Mouse (Mus musculus): ENCODE data around the gene Pex5l. TPM values are rescaled to one million over a fixed set of nuclear protein-coding genes. Genes with fewer than 3 reads are reported as not detected.

Pex5l gene
- polyA plus RNA-seq, 1 experiment from 2014 or later: not detected

DNA sequence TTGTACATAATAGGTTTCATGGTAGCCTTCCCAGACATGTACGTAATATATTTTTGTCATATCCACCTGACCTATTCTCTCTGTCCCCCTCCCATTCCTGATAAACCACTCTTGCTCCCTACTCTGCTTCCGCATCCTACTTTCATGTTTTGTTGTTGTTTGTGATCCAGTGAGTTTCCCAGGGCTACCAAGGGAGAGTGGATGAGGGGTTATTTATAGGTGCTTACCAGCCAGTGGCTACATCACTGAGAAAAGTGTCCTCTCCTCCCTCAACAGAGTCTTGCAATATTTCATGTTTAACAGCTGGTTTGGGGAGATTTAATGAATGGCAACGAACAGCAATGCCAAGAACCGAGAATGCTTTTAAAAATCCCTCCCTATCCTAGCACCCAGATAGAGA, 82.0 kb downstream of the Pex5l start:
- Histone ChIP-seq H3K4me1 (ENCODE audit: insufficient read depth) (no peaks in the 10 kb centered on the region), H3K4me2 (ENCODE audit: low read depth, low read length) (no peak overlapping the region), H3K36me3 (replicated peaks; ENCODE audit: insufficient read depth, low read length) (no peaks in the 10 kb centered on the region), H3K27me3 (ENCODE audit: insufficient read depth, low read length) (no peaks in the 10 kb centered on the region), H3K27ac (ENCODE audit: low read depth) (no peak overlapping the region), H3K9me3 (ENCODE audit: low read length) (no peaks in the 10 kb centered on the region), H3K9ac (replicated peaks) (no peak overlapping the region), H3K4me3 (ENCODE audit: low read depth, low read length) (no peak overlapping the region)
- ATAC-seq: no peak
- 76% methylated on average over 4 of the region's 4 CpGs for WGBS (ENCODE audit: insufficient replicate concordance)
- TF ChIP-seq EP300 (IDR thresholded peaks at IDR 0.05; ENCODE audit: low read depth) (no peak), CTCF (IDR thresholded peaks at IDR 0.05; ENCODE audit: low read depth) (no peak)
- DNase-seq: no peak

DNA sequence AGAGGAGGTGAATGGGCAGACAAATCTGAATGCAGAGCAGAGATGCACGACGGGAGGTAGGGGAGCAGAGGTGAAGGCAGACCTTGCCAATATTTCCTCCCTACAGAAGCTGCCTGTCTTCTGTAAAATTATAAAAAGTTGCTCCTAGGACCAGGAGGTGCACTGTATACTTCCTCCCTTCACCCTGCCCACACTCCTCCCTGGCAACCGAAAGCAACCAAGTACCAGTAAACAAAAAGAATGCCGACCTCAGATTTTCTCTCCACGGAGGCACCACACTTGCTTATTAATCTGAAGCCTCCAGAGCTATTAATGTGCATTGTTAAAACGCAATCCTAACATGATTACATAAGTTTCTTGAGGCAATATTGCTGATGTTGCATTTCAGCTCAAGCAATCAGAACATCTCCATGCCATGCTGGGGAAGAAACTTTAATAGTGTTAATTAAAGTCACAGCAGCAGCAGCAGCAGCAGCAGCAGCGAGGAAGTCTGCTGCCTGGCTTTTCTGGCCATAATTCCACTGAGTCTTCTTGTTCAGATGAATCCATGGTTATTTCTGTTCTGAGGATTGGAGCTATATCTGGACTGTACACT, 82.6 kb downstream of the Pex5l start:
- no peak overlapping the region for H3K4me2 ChIP-seq (ENCODE audit: low read depth, low read length)
- no peak overlapping the region for H3K4me3 ChIP-seq (ENCODE audit: low read depth, low read length)
- H3K9ac ChIP-seq (replicated peaks): no peak overlapping the region
- H3K27me3 ChIP-seq (ENCODE audit: insufficient read depth, low read length): no peaks in the 10 kb centered on the region
- DNase-seq: no peak
- no peaks in the 10 kb centered on the region for H3K9me3 ChIP-seq (ENCODE audit: low read length)
- no peaks in the 10 kb centered on the region for H3K4me1 ChIP-seq (ENCODE audit: insufficient read depth)
- H3K36me3 ChIP-seq (replicated peaks; ENCODE audit: insufficient read depth, low read length): no peaks in the 10 kb centered on the region
- 52% methylated on average over 7 of the region's 7 CpGs for WGBS (ENCODE audit: insufficient replicate concordance)
- TF ChIP-seq EP300 (IDR thresholded peaks at IDR 0.05; ENCODE audit: low read depth) (no peak), CTCF (IDR thresholded peaks at IDR 0.05; ENCODE audit: low read depth) (no peak)
- H3K27ac ChIP-seq (ENCODE audit: low read depth): no peak overlapping the region
- ATAC-seq: no peak

DNA sequence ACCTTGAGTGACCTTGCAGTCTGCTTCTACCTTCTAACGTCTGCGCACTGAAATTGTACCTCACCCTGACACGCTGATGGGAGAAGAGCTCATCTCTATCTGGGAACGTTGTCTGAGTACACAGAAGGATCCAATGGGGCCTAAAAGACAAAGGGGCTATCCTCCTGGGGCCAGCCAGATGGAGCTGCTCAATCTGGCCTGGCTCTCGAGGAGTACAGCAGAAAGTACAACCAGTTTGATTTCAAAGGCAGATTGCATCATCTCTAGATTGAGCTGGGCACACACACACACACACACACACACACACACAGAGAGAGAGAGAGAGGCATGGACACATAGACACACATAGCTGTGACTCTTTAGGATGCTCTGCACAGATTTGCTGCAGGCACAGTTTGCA, 94.7 kb downstream of the Pex5l start:
- no peak overlapping the region for H3K9ac ChIP-seq (replicated peaks)
- 67% methylated on average over 5 of the region's 5 CpGs for WGBS (ENCODE audit: insufficient replicate concordance)

DNA sequence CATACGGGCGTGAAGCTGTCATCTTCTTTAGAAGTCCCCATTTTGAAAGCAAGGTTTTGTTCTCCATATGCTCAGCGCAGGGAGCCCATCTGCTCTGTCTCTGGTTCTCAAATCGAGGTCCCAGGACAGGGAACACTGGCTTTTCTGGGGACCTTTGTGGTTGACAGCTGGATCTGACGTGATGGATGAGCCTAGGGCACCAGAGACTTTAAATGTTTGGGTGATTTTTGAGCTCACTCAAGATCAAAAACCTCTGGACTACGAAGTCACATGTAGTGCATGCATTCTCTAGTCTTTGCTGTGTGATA, 98.3 kb downstream of the Pex5l start:
- DNase-seq (no peak), ATAC-seq (no peak)
- TF ChIP-seq EP300 (IDR thresholded peaks at IDR 0.05; ENCODE audit: low read depth) (no peak), CTCF (IDR thresholded peaks at IDR 0.05; ENCODE audit: low read depth) (no peak)
- Histone ChIP-seq H3K27me3 (ENCODE audit: insufficient read depth, low read length) (no peaks in the 10 kb centered on the region), H3K9ac (replicated peaks) (no peak overlapping the region), H3K4me2 (ENCODE audit: low read depth, low read length) (no peak overlapping the region), H3K4me3 (ENCODE audit: low read depth, low read length) (no peak overlapping the region), H3K9me3 (ENCODE audit: low read length) (no peaks in the 10 kb centered on the region), H3K36me3 (replicated peaks; ENCODE audit: insufficient read depth, low read length) (no peaks in the 10 kb centered on the region), H3K27ac (ENCODE audit: low read depth) (no peak overlapping the region), H3K4me1 (ENCODE audit: insufficient read depth) (no peaks in the 10 kb centered on the region)
- 76% methylated on average over 6 of the region's 6 CpGs for WGBS (ENCODE audit: insufficient replicate concordance)

More for the DNA sequence above, 94.7 kb downstream of the Pex5l start:
- H3K27ac ChIP-seq (ENCODE audit: low read depth): no peak overlapping the region
- TF ChIP-seq EP300 (IDR thresholded peaks at IDR 0.05; ENCODE audit: low read depth) (no peak), CTCF (IDR thresholded peaks at IDR 0.05; ENCODE audit: low read depth) (no peak)
- ATAC-seq: no peak
- no peaks in the 10 kb centered on the region for H3K9me3 ChIP-seq (ENCODE audit: low read length)
- H3K36me3 ChIP-seq (replicated peaks; ENCODE audit: insufficient read depth, low read length): no peaks in the 10 kb centered on the region
- H3K27me3 ChIP-seq (ENCODE audit: insufficient read depth, low read length): no peaks in the 10 kb centered on the region
- no peak overlapping the region for H3K4me3 ChIP-seq (ENCODE audit: low read depth, low read length)
- no peak overlapping the region for H3K4me2 ChIP-seq (ENCODE audit: low read depth, low read length)
- no peak for DNase-seq
- H3K4me1 ChIP-seq (ENCODE audit: insufficient read depth): no peaks in the 10 kb centered on the region

DNA sequence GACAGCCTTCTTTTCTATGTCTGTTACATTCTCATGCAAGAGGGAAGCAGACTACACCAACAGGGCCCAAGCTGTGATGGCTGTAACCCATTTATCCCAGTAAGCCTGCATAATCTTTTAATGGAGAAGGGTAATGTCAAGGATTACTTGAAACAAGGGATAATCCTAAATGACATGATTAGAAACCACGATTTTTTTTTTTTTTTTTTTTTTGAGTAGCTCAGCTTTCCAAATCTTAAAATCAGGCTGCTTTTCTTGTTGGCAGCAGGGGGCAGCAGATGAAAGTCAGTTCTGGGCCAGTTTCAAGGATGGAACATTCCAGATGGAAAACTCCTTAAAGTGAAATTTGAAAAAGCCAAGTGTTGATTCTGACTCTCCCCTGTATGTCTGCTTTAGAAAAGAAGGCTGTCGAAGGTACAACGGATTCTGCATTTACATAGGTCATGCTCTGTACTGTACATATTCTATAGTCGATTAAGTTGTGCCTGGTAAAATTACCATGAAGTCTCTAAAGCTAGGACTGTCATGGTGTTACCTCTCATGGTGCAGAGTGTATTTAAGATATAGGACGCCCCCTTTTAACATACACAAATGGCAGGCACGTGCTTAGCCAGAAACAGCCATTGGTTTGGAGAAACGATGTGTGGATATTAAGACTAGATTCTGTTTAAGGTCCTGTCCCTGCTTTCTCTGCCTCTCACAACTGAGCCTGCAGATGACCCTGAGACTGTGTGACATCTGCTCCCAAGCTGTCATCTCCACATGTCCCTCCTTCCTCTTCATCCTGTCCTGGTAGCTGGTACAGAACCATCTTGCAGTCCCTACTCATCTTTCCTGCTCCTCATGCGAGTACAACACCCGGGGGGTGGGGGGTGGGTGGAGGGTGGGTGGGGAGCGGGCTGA, 98.9 kb downstream of the Pex5l start:
- no peak overlapping the region for H3K4me3 ChIP-seq (ENCODE audit: low read depth, low read length)
- no peak overlapping the region for H3K9ac ChIP-seq (replicated peaks)
- DNase-seq: no peak
- no peaks in the 10 kb centered on the region for H3K36me3 ChIP-seq (replicated peaks; ENCODE audit: insufficient read depth, low read length)
- WGBS (ENCODE audit: insufficient replicate concordance): 71% methylated on average over 10 of the region's 10 CpGs
- no peaks in the 10 kb centered on the region for H3K4me1 ChIP-seq (ENCODE audit: insufficient read depth)
- H3K9me3 ChIP-seq (ENCODE audit: low read length): no peaks in the 10 kb centered on the region
- TF ChIP-seq EP300 (IDR thresholded peaks at IDR 0.05; ENCODE audit: low read depth) (no peak), CTCF (IDR thresholded peaks at IDR 0.05; ENCODE audit: low read depth) (no peak)
- H3K27ac ChIP-seq (ENCODE audit: low read depth): no peak overlapping the region
- no peak for ATAC-seq
- H3K4me2 ChIP-seq (ENCODE audit: low read depth, low read length): no peak overlapping the region
- no peaks in the 10 kb centered on the region for H3K27me3 ChIP-seq (ENCODE audit: insufficient read depth, low read length)

DNA sequence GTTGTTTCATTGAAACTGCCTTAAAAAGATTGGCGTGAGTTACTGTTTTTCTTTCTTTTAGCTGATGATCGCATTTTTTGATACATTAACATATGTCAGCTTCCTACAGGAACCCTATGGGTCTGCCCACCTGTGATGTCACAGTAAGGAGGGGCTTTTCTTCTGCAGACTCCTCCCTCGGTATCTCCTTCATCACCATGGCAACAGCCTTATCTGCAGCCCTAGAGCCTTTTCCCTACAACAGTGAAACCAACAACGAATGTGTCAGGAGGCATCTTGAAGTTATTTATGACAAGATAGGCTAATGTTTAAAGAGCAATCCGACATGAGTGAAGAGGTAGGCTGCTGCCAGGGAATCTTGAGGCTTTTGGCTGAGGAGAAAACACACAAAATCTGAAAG, 118.5 kb downstream of the Pex5l start:
- no peaks in the 10 kb centered on the region for H3K36me3 ChIP-seq (replicated peaks; ENCODE audit: insufficient read depth, low read length)
- DNase-seq: no peak
- no peaks in the 10 kb centered on the region for H3K4me1 ChIP-seq (ENCODE audit: insufficient read depth)
- no peak for TF ChIP-seq EP300 (IDR thresholded peaks at IDR 0.05; ENCODE audit: low read depth)
- TF ChIP-seq CTCF (IDR thresholded peaks at IDR 0.05; ENCODE audit: low read depth): no peak
- no peak overlapping the region for H3K27ac ChIP-seq (ENCODE audit: low read depth)
- H3K9ac ChIP-seq (replicated peaks): no peak overlapping the region
- no peak for ATAC-seq
- no peak overlapping the region for H3K4me2 ChIP-seq (ENCODE audit: low read depth, low read length)
- no peaks in the 10 kb centered on the region for H3K9me3 ChIP-seq (ENCODE audit: low read length)
- H3K4me3 ChIP-seq (ENCODE audit: low read depth, low read length): no peak overlapping the region
- no peaks in the 10 kb centered on the region for H3K27me3 ChIP-seq (ENCODE audit: insufficient read depth, low read length)
- WGBS (ENCODE audit: insufficient replicate concordance): 42% methylated on average over 5 of the region's 5 CpGs

Measured in liver, postnatal 0 days (tissue).